ENCODE assay signal across 20 mouse cellular contexts in genomic region chr7:139339184-139339583, GRCm38 (mm10). TPM values are rescaled to one million over a fixed set of nuclear protein-coding genes. Genes with fewer than 3 reads are reported as not detected.
DNase-seq lines count a peak whose midpoint lies in the region; ATAC-seq lines count a peak whose summit lies in the region.
"Had no signal": no experiment of that assay in that cellular context is flagged by ENCODE, and none has a peak within 500 bp of the region (broad histone marks: within the 10 kb centered on the region; RNA-seq: fewer than 3 reads in every experiment).

No protein-coding gene starts in this region.

- ATAC-seq in heart, embryonic 11.5 days (replicated peaks; ENCODE audit: insufficient number of reproducible peaks, low FRiP score, low TSS enrichment) = no peak
- ATAC-seq in heart, embryonic 15.5 days (replicated peaks; ENCODE audit: insufficient number of reproducible peaks, insufficient read depth, low FRiP score, low read depth) = no peak; the same call in 1 of the 2 replicates
- ATAC-seq: forebrain, embryonic 14.5 days; intestine, embryonic 15.5 days had no signal

- no peaks in the 10 kb centered on the region for H3K27me3 ChIP-seq in heart, embryonic 11.5 days (ENCODE audit: control insufficient read depth, insufficient read depth, low read length)
- H3K27me3 ChIP-seq in heart, embryonic 15.5 days = no peaks in the 10 kb centered on the region
- H3K27me3 ChIP-seq: embryonic facial prominence, embryonic 15.5 days; intestine, embryonic 15.5 days had no signal

- peaks cover 7% of the 10 kb centered on the region; the same call in 1 of the 2 replicates for H3K4me1 ChIP-seq in heart, embryonic 11.5 days (ENCODE audit: control insufficient read depth, insufficient read depth, low read length)
- H3K4me1 ChIP-seq in heart, embryonic 15.5 days (replicated peaks) = peaks cover 6% of the 10 kb centered on the region; the same call in 1 of the 2 replicates
- H3K4me1 ChIP-seq: embryonic facial prominence, embryonic 15.5 days; forebrain, embryonic 10.5 days had no signal

- intact Hi-C loops in heart, postnatal 36 days (cut with DNase I) = loop anchor here (2.0 kb wide), 1 partner anchor 28 kb away; no protein-coding TSS in a partner anchor

- H3K36me3 ChIP-seq in heart, embryonic 11.5 days (ENCODE audit: control insufficient read depth, insufficient read depth, low read length) = no peaks in the 10 kb centered on the region
- no peaks in the 10 kb centered on the region for H3K36me3 ChIP-seq in heart, embryonic 15.5 days
- H3K36me3 ChIP-seq: embryonic facial prominence, embryonic 15.5 days; forebrain, embryonic 10.5 days; hindbrain, embryonic 10.5 days; intestine, embryonic 15.5 days had no signal

- no peaks in the 10 kb centered on the region for H3K9me3 ChIP-seq in heart, embryonic 11.5 days (replicated peaks; ENCODE audit: control insufficient read depth, low read length)
- no peaks in the 10 kb centered on the region for H3K9me3 ChIP-seq in heart, embryonic 15.5 days (replicated peaks)
- H3K9me3 ChIP-seq: embryonic facial prominence, embryonic 15.5 days; forebrain, embryonic 10.5 days; hindbrain, embryonic 10.5 days; intestine, embryonic 15.5 days had no signal

- 64% methylated on average over 3 of the region's 3 CpGs for WGBS in heart, embryonic 11.5 days (ENCODE audit: insufficient replicate concordance)
- 65% methylated on average over 3 of the region's 3 CpGs for WGBS in heart, embryonic 15.5 days

- H3K4me3 ChIP-seq in heart, embryonic 11.5 days (ENCODE audit: low read depth, low read length) = no peak overlapping the region
- no peak overlapping the region for H3K4me3 ChIP-seq in heart, embryonic 15.5 days
- H3K4me3 ChIP-seq: embryonic facial prominence, embryonic 15.5 days; erythroblast, embryonic 14.5 days; forebrain, embryonic 10.5 days; gastrocnemius, adult 2 months; hindbrain, embryonic 10.5 days; intestine, embryonic 15.5 days had no signal

- H3K27ac ChIP-seq in heart, embryonic 11.5 days (ENCODE audit: low read depth, low read length) = peak overlapping the region; percentile 66; the same call in 1 of the 2 replicates
- peak overlapping the region; percentile 63 for H3K27ac ChIP-seq in heart, embryonic 15.5 days
- H3K27ac ChIP-seq: embryonic facial prominence, embryonic 15.5 days; forebrain, embryonic 10.5 days; gastrocnemius, adult 2 months; hindbrain, embryonic 10.5 days; hindbrain, embryonic 14.5 days; intestine, embryonic 15.5 days had no signal

- DNase-seq in adrenal gland, adult 2 months = peak; percentile 24
- no peak for DNase-seq in adrenal gland, postnatal 4 days (ENCODE audit: low spot score in 2 of 2)
- no peak for DNase-seq in heart, adult 18-20 months
- no peak for DNase-seq in heart, postnatal 36 days
- DNase-seq: cerebellum, adult 11 months; cerebellum, adult 8-10 months; cerebellum, postnatal 14 days; embryo, embryonic 11 days; gastrocnemius, adult 2 months; gastrocnemius, postnatal 25 days; kidney, adult 18-20 months had no signal

- H3K9ac ChIP-seq in heart, embryonic 11.5 days (ENCODE audit: low read depth, low read length) = 0 out of 2 replicates have a peak overlapping the region, but pooled peaks have one; percentile 16
- H3K9ac ChIP-seq in heart, embryonic 15.5 days = no peak overlapping the region
- H3K9ac ChIP-seq: embryonic facial prominence, embryonic 15.5 days; hindbrain, embryonic 14.5 days; intestine, embryonic 15.5 days had no signal

- no peak overlapping the region for H3K4me2 ChIP-seq in heart, embryonic 11.5 days
- H3K4me2 ChIP-seq in heart, embryonic 15.5 days = no peak overlapping the region
- H3K4me2 ChIP-seq: embryonic facial prominence, embryonic 15.5 days; hindbrain, embryonic 14.5 days; intestine, embryonic 15.5 days had no signal

RNA-seq across cellular contexts. Expression of gene Inpp5a, which starts 49.7 kb away (rescaled TPM):
- 100 to 1,000 TPM in 1 of 2 experiments, 10 to 100 TPM in 1; 89.7 to 103 TPM for total RNA-seq in adrenal gland, adult 2 months (2021)
- polyA plus RNA-seq in adrenal gland, adult 2 months (2012; rRNA removed) = 41.5 and 46.2 TPM in 2 replicates
- 100 to 1,000 TPM; 103 to 105 TPM for total RNA-seq in adrenal gland, postnatal 4 days (2021)
- polyA plus RNA-seq in heart, embryonic 11.5 days (2014; fragmentation: Nextera tagmentation; extraction: Ambion mirVana) = 69.8 and 74.4 TPM in 2 replicates
- 100 to 1,000 TPM; 293 to 297 TPM for total RNA-seq in heart, adult 18-20 months (2021)
- polyA plus RNA-seq in heart, embryonic 15.5 days (2015; fragmentation: Nextera tagmentation; extraction: Ambion mirVana) = 53.4 and 58.4 TPM in 2 replicates
- total RNA-seq in heart, postnatal 36 days (2021) = 100 to 1,000 TPM; 273 to 286 TPM
